Mouse (Mus musculus): Measurements from ENCODE around the gene Taar1.

- no peak for TF ChIP-seq CTCF (IDR thresholded peaks at IDR 0.05; ENCODE audit: borderline replicate concordance, control insufficient read depth, extremely low read depth, insufficient read depth, low read length, poor library complexity)
- TF ChIP-seq POLR2A (IDR thresholded peaks at IDR 0.05; ENCODE audit: control insufficient read depth, extremely low read depth, insufficient read depth, low read length, poor library complexity), result no peak
Measured at GRCm38 (mm10) chr10:23880695-23881094, 39.5 kb upstream of the Taar1 start.

All from thymus, adult 2 months (tissue).